Mouse (Mus musculus) thymus, adult 2 months (tissue): ENCODE data around the gene Ttc39a. TPM values are rescaled to one million over a fixed set of nuclear protein-coding genes. Genes with fewer than 3 reads are reported as not detected.

Source experiments
- DNase-seq: peaks from one replicate; pipeline ENCODE4 v3.0.0; 2021
- H3K27ac ChIP-seq: fragments of 200-500 bp; 2 replicates; pipeline ENCODE4 v1.5.1; 2012; ENCODE audit warnings: low read length, control low read depth; ENCODE audit not compliant: control insufficient read depth, insufficient read depth
- H3K27me3 ChIP-seq: fragments of 200-500 bp; 2 replicates; pipeline ENCODE4 v1.6.1; 2012; ENCODE audit warnings: mild to moderate bottlenecking, low read length, moderate library complexity, mixed read lengths; ENCODE audit not compliant: control insufficient read depth, insufficient read depth
- H3K36me3 ChIP-seq: fragments of 200-500 bp; 2 replicates; pipeline ENCODE4 v1.6.1; 2012; ENCODE audit warnings: mild to moderate bottlenecking, low read length, moderate library complexity; ENCODE audit not compliant: control insufficient read depth, insufficient read depth
- H3K4me1 ChIP-seq: fragments of 200-500 bp; replicated peaks from 2 replicates; pipeline ENCODE4 v1.6.1; 2012; ENCODE audit warnings: low read length; ENCODE audit not compliant: control insufficient read depth, insufficient read depth
- H3K4me3 ChIP-seq: fragments of 200-500 bp; 2 replicates; pipeline ENCODE4 v1.5.1; 2012; ENCODE audit warnings: mild to moderate bottlenecking, low read length, control low read depth, moderate library complexity; ENCODE audit not compliant: control insufficient read depth, insufficient read depth
- CTCF ChIP-seq: fragments of 200-500 bp; IDR thresholded peaks from 2 replicates; pipeline ENCODE4 v1.5.1; 2012; ENCODE audit warnings: mild to moderate bottlenecking, control low read depth, low read length, moderate library complexity, borderline replicate concordance; ENCODE audit not compliant: control insufficient read depth, poor library complexity, insufficient read depth; ENCODE audit errors: extremely low read depth
- POLR2A ChIP-seq: fragments of 200-500 bp; IDR thresholded peaks from 2 replicates; pipeline ENCODE4 v1.6.1; 2012; ENCODE audit warnings: mild to moderate bottlenecking, low read length, control low read depth, moderate library complexity; ENCODE audit not compliant: control insufficient read depth, poor library complexity, insufficient read depth; ENCODE audit errors: extremely low read depth
- WGBS: fragments of 180-500 bp; shearing (Covaris S2); methylation state at CpG from one replicate; pipeline ENCODE4 v1.1.7; 2018; 5-methylcytosine and 5-hydroxymethylcytosine counted together
- polyA plus RNA-seq: library from polyadenylated mRNA; depleted of rRNA; stranded (reverse); fragments of >200 nt; gene quantifications from 2 replicates; pipeline ENCODE4 v1.2.3, GENCODE M21; 2012

Ttc39a gene
- polyA plus RNA-seq, 1 experiment: 15.0 TPM

DNA sequence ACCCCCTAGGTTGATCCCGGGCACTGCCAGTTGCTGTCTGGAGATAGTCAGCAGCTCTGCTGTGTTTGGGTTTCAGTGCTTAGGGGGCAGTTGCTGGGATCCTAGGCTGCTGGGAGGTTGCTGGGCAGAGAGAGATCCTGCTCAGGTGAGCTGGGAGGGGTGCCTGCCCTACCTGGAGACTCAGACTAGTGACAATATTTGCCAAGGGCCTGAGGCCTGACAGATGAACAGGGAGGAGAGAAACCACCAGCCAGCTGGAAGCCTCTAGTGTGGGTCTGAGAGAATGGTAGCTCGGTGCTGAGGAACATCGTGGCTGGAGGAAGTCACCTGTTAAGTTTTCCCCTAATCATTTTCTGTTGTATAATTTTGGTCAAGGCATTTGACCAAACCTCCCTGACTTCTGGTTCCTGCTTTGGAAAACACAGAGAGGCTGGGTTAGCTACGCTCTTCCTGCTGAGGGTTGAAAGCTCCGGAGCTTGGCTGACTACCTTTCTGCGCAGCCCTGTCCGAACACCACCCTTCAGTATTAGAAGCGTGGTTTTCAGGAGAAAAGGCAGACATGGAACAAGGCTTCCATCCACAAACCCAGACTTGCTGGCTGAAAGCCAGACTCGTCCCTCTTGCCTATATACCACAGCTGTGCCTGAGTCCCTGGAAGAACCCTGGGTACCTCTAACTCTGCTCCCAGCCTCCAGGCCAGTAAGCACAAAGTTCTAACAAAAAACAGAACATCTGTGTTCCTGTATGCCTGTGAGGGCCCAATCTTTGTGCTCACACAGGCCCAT, 1.5 kb downstream of the Ttc39a start:
- no peak overlapping the region for H3K27ac ChIP-seq
- no peaks in the 10 kb centered on the region for H3K4me1 ChIP-seq
- TF ChIP-seq POLR2A (no peak), CTCF (no peak)
- no peaks in the 10 kb centered on the region for H3K36me3 ChIP-seq
- H3K4me3 ChIP-seq: no peak overlapping the region
- H3K27me3 ChIP-seq: peaks cover 13% of the 10 kb centered on the region; the same call in 1 of the 2 replicates
- WGBS: 65% methylated on average over 9 of the region's 9 CpGs
- DNase-seq: no peak

DNA sequence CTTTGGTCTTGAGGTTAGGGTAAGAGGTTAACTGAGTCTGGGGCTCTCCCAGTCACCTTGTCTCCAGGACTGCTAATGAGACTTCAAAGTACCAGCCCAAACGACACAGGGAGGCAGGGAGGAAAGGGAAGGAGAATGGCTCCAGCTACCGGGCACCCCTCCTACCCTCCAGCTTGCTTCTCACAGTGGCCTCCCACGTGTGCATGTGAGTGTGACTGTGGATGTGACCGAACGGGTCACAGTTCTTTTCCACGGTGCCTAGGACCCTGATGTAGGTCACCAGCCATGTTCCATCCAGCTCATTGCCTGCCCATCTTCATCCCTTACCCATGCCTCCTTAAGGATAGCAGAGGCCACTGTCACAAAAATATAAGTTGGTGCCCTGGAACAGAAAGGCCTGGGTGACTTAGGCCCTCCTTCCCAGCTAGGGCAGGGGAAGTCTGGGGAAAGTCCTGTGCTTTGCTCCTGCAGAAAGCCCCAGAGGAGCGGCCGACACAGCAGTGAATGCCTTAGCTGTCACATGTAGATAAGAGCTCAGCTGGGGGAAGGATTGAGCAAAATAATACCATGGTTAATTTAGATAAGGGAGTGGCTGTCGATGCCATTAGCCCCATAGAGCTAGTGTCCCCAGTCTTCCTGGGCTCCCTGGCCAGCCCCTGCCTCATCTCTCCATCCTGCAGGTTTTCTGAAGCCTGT, 4.4 kb downstream of the Ttc39a start:
- H3K4me1 ChIP-seq: no peaks in the 10 kb centered on the region
- no peak for DNase-seq
- H3K36me3 ChIP-seq: no peaks in the 10 kb centered on the region
- H3K4me3 ChIP-seq: no peak overlapping the region
- peaks cover 11% of the 10 kb centered on the region; the same call in 1 of the 2 replicates for H3K27me3 ChIP-seq
- TF ChIP-seq POLR2A (no peak), CTCF (no peak)
- 89% methylated on average over 9 of the region's 9 CpGs for WGBS
- H3K27ac ChIP-seq: no peak overlapping the region

DNA sequence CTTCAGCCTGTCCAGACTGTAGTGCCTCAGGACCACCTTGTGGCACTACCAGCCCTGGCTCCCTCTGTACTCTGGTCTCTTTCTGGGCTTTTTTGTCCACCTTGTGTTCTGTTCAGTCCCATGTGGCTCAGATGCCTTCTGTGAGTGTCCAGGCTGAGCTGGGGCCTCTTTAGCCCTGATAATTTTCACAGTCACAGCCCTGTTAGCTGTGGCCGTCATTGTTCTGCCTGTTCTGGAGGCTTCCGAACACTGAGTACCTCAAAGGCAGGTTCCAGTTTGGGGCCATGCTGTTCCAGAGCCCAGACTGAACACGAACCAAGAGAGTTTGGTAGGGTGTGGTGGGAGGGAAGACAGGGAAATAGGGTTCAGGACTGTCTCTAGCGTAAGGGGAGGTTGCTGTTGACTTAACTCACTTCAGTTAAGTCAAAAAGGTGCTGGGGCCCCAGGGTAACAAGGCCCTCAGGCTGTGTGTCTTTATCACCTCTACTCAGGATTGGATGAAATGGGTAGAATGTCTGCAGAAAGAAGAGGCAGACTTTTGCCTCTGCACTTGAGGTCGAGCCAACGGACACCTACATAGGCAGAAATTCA, 5.0 kb downstream of the Ttc39a start:
- TF ChIP-seq CTCF: no peak
- no peak for TF ChIP-seq POLR2A
- no peaks in the 10 kb centered on the region for H3K36me3 ChIP-seq
- no peaks in the 10 kb centered on the region for H3K4me1 ChIP-seq
- no peak for DNase-seq
- no peak overlapping the region for H3K27ac ChIP-seq
- 94% methylated on average over 6 of the region's 6 CpGs for WGBS
- H3K27me3 ChIP-seq: peaks cover 9% of the 10 kb centered on the region; the same call in 1 of the 2 replicates
- H3K4me3 ChIP-seq: no peak overlapping the region

DNA sequence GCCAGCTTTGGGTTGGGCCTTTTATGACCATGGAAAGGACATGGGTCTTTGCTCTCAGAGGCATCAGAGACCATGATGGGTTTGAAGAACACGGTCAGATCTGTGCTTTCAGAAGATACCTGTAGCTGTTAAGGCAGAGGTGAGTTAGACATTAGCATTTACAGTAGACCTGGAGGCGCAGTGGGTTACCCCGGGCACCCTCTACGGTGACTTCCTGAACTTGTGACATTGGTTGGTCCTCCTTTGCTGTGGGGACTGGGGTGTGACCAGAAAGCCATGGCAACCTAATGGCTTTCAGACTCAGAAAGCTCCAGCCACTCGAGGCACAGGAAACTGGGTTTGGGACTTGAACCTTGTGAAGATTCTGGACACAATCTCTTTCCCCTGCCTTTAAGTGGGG, 5.8 kb downstream of the Ttc39a start:
- Histone ChIP-seq H3K4me3 (no peak overlapping the region), H3K4me1 (no peaks in the 10 kb centered on the region), H3K27me3 (peaks cover 2% of the 10 kb centered on the region; the same call in 1 of the 2 replicates), H3K27ac (no peak overlapping the region), H3K36me3 (no peaks in the 10 kb centered on the region)
- DNase-seq: no peak
- no peak for TF ChIP-seq CTCF
- TF ChIP-seq POLR2A: no peak
- 73% methylated on average over 5 of the region's 5 CpGs for WGBS

DNA sequence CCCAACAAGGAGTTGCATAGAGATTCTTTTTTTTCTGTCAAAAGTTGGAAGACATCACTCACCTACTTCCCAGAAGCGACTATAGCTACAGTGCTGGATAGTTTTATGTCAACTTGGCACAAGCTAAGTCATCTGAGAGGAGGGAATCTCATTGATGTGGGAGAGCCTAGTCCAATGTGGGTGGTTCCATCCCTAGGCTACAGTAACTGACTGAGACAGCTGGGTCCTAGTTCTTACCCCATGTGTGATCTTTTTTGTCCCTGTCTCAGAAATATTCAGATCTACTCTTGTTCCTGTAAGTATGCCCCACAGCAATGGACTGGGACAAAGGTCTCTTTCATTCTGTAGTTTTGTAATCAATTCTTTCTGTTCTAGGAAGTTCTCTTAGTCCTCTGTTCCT, 11.6 kb downstream of the Ttc39a start:
- 81% methylated on average over 1 of the region's 1 CpGs for WGBS
- TF ChIP-seq CTCF (no peak), POLR2A (no peak)
- no peak for DNase-seq
- H3K36me3 ChIP-seq: no peaks in the 10 kb centered on the region
- no peak overlapping the region for H3K27ac ChIP-seq
- no peaks in the 10 kb centered on the region for H3K4me1 ChIP-seq
- H3K4me3 ChIP-seq: no peak overlapping the region
- H3K27me3 ChIP-seq: no peaks in the 10 kb centered on the region

DNA sequence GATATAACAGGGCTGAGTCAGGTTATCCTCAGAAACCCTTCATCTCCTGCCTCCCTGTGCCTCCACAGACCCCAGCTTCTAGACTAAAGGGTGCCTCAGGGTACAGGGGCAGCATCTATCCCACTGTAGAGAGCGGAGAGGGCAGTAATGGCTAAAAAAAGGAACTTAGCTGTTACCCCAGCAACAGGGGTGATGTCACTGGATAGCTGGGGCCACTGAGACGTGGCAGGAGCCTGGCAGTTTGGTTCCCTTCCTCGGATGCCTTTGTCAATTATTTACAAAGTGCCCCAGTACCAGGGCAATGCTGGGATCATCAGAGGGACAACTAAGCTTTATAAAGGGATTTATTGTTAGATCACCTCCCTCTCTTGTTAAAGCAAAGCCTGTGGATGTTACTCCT, 12.6 kb downstream of the Ttc39a start:
- H3K27ac ChIP-seq: no peak overlapping the region

More for the DNA sequence above, 12.6 kb downstream of the Ttc39a start:
- no peaks in the 10 kb centered on the region for H3K36me3 ChIP-seq
- no peak for DNase-seq
- no peaks in the 10 kb centered on the region for H3K4me1 ChIP-seq
- 24% methylated on average over 3 of the region's 3 CpGs for WGBS
- TF ChIP-seq CTCF (no peak), POLR2A (no peak)
- H3K27me3 ChIP-seq: no peaks in the 10 kb centered on the region
- no peak overlapping the region for H3K4me3 ChIP-seq
